Mouse (Mus musculus): ENCODE measurements around the gene Klhl31.

The Klhl31 gene

GRCm38 (mm10) chr9:77623318-77624050 lies 12.8 kb upstream of the Klhl31 start:
- no peak for DNase-seq (ENCODE audit: low spot score)

GRCm38 (mm10) chr9:77624171-77624570 lies 12.1 kb upstream of the Klhl31 start:
- DNase-seq (ENCODE audit: low spot score): no peak

GRCm38 (mm10) chr9:77628676-77629075 lies 7.6 kb upstream of the Klhl31 start:
- no peak for DNase-seq (ENCODE audit: low spot score)

- DNase-seq (ENCODE audit: low spot score): no peak
Observed at GRCm38 (mm10) chr9:77629708-77630107, 6.6 kb upstream of the Klhl31 start.

DNA sequence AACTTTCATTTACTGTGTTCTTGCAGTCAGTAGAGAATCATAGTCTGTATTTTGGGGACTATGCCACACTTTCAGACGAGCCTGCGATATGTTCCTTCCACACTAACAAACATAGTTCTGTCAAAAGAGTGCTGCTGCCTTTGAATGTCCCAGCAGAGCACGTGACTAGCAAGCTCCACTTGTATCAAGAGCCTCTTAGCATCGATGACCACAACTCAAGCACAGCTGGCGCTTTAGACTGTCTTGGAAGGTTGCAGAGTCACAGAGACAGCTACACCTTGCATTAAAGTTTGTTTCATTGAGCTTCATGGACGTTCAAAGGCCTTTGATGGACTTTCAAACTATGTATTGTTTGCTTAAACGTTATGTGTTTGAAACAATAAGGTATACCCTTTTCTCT lies 5.5 kb upstream of the Klhl31 start:
- DNase-seq (ENCODE audit: low spot score): peak; percentile 75

- no peak for DNase-seq (ENCODE audit: low spot score)
Observed at GRCm38 (mm10) chr9:77632432-77632831, 3.9 kb upstream of the Klhl31 start.

- DNase-seq (ENCODE audit: low spot score): no peak
Observed at GRCm38 (mm10) chr9:77636003-77636402, 297 bp upstream of the Klhl31 start.

GRCm38 (mm10) chr9:77637357-77637756 lies 1.1 kb downstream of the Klhl31 start:
- no peak for DNase-seq (ENCODE audit: low spot score)

DNA sequence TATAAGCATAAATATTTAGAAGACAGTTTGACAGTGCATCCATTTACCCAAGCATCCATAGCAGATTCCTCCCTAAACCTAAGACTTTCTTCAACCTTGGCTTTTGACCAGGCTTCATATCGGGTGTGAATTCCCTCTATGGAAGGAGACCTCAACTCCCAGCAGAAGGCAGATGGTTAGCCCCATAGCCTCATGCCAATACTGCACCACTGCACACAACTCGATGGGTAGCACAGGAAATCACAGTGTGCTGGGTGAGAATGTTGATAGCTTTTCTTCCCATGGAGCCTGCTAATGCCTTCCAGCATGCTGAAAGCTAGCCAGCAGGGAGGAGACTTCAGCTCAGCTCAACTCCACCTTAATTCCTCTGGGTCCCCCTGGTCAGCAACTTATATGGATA lies 8.9 kb downstream of the Klhl31 start:
- no peak for DNase-seq (ENCODE audit: low spot score)

DNA sequence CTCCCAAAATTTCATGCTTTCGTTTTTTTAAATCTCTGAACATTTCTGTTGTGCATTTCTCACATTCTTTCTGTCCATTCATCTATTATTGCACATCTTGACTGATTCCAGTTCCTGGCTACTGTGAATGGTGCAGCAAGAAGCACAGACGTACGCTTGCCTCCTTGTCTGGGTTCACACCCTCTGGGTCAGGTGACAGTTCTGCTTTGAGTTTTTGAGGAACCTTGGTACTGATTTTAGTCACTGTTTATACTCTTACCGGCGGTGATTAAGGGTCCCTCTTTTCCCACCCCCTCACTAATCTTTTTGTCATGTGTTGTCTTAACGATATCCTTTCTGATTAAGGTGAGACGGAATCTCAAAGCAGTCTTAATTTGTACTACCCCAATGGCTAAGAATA lies 15.5 kb downstream of the Klhl31 start:
- no peak for DNase-seq (ENCODE audit: low spot score)

- DNase-seq (ENCODE audit: low spot score): no peak
Observed at GRCm38 (mm10) chr9:77653907-77654306, 17.6 kb downstream of the Klhl31 start.

DNA sequence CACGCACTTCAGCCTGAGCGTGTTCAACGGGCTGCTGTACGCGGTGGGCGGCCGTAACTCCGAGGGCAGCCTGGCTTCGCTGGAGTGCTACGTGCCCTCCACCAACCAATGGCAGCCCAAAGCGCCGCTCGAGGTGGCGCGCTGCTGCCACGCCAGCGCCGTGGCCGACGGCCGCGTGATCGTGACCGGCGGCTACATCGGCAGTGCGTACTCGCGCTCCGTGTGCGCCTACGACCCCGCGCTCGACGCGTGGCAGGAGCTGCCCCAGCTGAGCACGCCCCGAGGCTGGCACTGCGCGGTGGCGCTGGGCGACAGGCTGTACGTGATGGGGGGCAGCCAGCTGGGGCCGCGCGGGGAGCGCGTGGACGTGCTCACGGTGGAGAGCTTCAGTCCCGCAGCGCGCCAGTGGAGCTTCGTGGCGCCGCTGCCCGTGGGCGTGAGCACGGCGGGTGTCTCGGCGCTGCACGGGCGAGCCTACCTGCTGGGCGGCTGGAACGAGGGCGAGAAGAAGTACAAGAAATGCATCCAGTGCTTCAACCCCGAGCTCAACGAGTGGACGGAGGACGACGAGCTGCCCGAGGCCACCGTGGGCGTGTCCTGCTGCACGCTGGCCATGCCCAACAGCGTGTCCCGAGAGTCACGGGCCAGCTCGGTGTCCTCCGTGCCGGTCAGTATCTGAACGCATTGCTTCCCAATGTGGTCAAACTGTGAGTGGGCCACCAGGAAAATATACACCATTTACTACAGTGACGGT lies 19.1 kb downstream of the Klhl31 start:
- no peak for DNase-seq (ENCODE audit: low spot score)

GRCm38 (mm10) chr9:77655935-77656288 lies 19.6 kb downstream of the Klhl31 start:
- DNase-seq (ENCODE audit: low spot score): peak; percentile 62

DNA sequence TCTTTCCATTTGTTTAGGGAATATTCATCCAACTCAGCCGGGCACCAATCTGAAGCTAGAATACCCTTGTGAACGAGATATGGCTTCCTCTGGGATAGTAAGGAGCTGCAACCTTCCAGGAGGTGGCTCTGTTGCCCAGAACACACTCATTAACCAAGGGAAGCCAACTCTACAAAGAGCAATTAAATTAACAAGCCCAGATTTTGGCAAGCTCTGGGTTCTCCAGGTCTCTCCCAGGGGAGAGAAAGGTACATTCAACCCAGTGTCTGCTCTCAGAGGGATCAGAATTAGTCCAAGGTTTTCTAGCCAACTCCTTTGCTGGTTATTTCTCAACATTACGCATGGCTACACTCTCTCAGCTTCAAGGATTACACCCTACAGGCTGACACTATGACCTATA lies 26.6 kb downstream of the Klhl31 start:
- DNase-seq (ENCODE audit: low spot score): no peak

DNA sequence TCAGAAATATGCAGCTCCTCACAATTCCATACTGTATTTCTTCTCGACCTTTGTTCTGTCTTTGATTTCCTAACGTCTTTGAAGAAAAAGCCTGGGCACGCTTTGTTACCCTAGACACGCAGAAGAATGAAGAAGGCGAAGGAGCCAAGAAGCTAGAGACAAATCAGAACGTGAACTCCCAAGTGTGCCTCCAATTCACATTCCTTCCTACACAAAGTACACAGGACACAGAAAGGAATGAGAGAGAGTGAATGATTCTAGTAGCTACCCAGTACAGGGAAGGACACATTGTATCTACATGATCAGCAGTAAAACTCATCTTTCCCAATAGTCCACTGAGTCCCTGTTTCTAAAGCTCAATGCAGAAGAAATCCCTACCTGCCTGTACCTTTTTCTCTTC lies 33.8 kb downstream of the Klhl31 start:
- DNase-seq (ENCODE audit: low spot score): no peak

DNA sequence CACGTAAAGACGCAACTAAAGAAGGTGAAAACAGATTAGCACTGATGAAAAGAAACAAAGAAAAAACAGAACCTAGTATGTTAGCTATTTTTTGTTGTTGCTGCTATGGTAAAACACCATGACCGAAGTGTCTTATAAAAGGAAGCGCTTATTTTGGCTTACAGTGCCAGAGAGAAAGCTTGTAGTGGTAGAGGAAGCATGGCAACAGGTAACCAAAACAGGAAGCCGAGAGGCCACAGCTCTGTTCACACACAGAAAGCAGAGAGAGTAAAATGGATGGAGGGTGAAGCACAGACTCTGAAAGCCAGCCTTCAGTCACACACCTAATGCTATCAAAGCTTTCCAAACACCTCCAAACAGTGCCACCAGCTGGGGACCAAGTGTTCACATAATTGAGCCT lies 34.7 kb downstream of the Klhl31 start:
- no peak for DNase-seq (ENCODE audit: low spot score)

- DNase-seq (ENCODE audit: low spot score): no peak
Observed at GRCm38 (mm10) chr9:77673218-77673617, 36.9 kb downstream of the Klhl31 start.

GRCm38 (mm10) chr9:77673986-77674385 lies 37.7 kb downstream of the Klhl31 start:
- no peak for DNase-seq (ENCODE audit: low spot score)

DNA sequence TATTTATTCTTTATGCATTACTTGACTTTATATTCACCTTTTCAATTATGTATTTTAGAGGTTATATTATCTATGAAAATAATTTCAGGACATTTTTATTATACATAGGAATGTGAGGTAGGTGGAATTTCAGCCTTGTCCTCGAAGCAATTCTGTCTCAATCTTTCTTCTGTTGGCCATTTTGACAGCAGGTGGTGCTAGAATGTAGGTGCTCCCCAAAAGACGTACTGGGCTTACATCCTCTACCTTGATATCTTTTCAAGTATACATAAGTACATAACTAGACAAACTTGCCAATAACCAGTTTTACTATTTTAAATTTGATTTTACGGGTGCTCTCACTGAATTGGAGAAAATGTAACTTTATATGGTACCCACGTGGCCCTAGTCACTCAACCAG lies 48.6 kb downstream of the Klhl31 start:
- DNase-seq (ENCODE audit: low spot score): no peak

DNA sequence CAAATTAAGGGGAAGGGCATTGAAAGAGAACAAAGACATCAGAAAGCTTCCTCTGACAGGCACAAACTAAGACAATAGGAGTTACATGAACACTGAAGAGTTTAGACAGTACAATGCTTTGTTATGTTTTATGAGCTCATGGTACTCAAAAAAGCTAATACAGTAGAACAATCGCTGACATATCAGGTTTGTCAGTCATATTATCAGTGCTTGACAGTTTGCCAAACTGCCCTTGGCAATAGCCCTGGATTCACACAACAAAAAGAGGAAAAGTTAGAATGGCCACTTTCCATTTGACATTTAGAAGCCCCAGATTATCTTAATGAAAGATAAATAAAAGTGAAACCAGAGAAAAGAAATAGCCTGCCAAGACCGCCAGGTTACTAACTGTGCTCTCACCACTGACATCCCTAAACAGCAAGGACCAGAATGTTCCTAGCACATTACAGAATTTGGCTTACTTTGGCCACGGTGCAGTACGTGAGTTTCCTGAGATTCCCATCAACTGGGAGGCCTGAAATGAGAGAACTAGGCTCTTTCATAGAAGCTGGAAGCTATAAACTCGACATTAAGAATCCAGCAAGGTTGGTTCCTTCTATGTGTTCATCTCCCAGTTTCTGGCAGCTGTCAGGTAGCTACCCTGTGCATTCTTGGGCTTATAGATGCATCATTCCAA lies 49.7 kb downstream of the Klhl31 start:
- DNase-seq (ENCODE audit: low spot score): no peak

GRCm38 (mm10) chr9:77692707-77693106 lies 56.4 kb downstream of the Klhl31 start:
- no peak for DNase-seq (ENCODE audit: low spot score)

DNA sequence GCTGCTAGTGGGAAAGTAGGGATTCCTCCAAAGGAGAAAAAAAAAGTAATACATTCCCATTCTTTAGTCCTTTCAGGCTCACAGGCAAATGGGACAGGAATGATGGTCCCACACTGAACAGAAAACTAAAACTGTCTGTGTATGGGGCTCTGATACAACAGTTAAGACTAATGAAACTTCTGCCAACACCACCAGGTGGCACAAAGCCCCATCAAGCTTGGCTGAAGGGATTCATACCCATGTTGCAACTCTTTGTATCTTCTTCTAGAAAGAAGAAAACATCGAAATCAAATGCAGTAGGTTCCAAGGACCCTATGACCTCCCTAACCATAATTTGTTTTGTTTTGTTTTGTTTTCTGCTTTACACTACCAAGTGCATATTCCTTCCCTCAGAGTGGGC lies 57.1 kb downstream of the Klhl31 start:
- DNase-seq (ENCODE audit: low spot score): no peak

- no peak for DNase-seq (ENCODE audit: low spot score)
Observed at GRCm38 (mm10) chr9:77695586-77695985, 59.3 kb downstream of the Klhl31 start.
